Mouse (Mus musculus) 3T3-L1 (cell line): ENCODE results near the gene Ints3.

Experiments
- DNase-seq: peaks from one replicate; pipeline ENCODE4 v3.0.0-alpha.2; 2015; ENCODE audit warnings: low read depth, low spot score

Gene Ints3

GRCm38 (mm10) chr3:90391004-90391403, 42.4 kb downstream of the Ints3 start:
- DNase-seq = no peak

DNA sequence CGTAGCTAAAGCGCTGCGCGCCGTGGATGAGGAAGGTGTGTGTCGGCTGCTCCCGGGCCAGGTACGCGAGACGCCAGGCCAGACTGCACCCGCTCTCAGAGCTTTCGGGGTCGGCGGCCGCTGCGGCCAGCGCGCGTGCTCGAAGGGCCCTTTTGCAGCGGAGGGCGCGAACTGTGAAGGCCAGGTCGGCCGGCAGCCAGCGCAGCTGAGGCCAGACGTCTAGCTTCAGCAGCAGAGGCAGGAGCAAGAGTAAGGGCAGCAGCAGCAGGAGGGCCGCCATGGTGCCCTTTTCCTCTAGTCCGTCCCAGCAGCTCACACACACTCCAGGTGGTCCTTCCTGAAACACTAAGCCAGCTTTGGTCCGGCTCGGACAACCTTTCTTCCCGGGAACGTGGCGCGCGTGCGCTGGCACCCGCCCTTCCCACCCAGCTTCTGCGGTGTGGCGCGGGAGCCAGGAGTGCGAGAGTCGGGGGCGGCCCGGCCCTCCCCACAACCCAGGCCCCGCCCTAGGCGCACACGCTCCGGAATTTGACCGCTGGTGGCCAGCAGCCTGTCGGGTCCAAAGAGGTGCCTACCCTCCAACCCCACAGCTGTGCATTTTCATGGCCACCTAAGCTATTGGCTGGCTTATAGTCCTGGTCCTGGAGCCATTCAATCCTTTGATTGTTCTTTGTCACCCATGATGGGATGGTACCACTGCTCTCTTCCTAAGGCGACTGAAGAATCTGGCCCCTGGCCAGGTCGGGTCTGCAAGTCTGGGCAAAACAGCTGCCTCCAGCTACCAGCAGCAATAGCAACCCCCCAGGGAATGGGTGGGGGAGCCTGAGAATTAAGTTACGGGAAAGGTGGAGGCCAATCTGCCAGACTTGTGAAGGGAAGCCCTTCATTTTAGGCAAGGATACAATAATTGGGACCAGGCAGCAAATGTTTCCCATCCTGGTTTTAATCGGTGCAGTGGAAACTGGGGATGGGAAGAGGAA, 43.6 kb downstream of the Ints3 start, which contains the start of gene Slc27a3:
Gene Slc27a3 (minus strand): TSS at position 428 of the 980 bp plus-strand sequence.
- no peak for DNase-seq

- DNase-seq = no peak
Observed at GRCm38 (mm10) chr3:90388726-90389510, 44.5 kb downstream of the Ints3 start.

DNA sequence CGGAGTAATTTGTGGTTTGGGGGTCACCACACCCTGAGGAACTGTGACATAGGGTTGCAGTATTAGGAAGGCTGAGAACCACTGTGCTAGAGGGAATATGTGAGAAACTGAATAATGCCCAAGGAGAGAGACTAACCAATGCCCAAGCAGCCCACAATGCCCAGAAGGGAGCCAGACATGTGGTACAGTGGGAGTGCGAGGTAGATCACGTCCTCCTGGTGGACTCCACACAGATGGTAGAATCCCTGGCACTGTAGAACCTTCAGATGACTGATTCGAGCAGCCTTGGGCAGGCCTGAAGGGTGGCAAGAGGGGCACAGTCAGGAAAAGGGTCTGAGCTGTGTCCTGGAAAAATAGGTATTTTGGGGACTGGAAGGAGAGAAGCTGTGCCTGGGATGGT, 45.2 kb downstream of the Ints3 start:
- DNase-seq = no peak

DNA sequence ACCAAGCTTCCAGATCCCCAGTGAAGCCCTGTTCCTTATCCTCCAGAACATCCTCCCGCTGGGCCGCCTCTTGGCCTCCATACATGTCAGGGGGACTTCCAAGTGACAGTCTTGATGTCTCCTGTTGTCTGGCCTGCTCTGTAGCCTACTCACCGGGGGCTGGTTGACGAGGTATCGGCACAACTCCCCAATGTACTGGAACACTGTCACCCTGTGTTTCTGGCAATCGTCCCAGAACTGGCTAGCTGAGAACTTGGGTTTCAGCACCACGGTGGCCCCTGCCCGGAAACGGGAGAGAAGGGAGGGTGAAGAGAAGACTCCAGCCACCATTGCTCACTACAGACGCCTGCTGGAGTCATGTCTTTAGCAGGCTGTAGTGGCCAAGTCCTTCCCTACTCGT, 45.9 kb downstream of the Ints3 start:
- no peak for DNase-seq

DNA sequence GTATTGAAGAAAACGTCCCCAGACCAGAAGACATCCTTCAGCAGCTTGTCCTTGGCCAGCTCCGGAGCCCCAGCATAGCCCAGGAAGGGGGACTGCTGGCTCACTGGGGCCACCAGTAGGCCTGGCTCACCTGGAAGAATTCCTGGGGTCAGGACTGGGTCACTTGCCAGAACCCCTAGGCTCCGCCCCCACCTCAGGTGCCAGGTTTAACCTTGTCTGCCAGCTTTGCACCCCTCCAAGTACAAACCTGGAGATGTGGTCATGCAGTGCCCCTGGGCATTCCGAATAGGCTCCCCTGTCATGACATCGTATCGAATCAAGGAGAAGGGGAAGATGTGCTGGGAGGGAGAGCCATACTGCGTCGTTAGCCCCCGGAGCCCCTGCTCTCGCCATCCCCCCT, 46.6 kb downstream of the Ints3 start:
- no peak for DNase-seq

- DNase-seq = no peak
Observed at GRCm38 (mm10) chr3:90384851-90385375, 48.5 kb downstream of the Ints3 start.

- no peak for DNase-seq
Observed at GRCm38 (mm10) chr3:90383690-90384089, 49.7 kb downstream of the Ints3 start.

DNA sequence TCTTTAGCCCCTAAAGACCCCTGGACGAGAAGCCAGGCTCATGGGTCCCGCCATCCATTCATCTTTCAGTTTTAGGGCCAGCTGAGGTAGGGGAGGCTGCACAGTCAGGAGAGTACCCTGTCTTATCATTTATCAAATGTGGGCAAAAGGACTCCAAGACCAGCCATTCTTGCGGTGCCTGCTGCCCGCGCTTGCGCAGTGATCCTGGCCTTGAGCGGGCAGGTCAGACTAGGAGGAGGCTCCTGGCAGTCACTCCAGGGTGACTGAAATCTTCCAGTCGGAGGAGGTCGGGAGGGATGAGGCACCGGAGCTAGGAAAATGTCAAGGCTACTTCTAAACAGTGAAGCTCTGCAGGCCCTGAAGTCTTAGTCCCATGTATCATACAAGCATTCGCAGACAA, 51.7 kb downstream of the Ints3 start:
- DNase-seq = no peak

DNA sequence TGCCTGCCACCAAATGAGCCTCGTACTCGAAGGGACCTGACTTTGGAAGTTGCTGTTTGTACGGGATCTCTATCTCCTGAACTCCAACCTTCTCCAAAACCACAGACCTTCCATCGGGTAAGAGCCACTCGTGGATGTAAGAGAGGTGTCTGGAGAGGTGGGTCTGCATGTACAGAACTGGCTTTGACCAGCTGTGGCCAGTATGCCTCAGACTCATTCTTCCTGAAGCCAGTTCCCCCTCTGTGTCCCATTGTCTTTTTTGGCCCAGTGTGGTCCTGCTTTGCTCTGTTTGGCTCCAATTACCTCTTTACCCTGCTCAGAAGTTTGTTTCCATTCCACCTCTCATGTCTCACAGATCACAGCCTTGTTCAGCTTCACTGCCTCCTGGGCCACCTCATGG, 54.9 kb downstream of the Ints3 start:
- no peak for DNase-seq

- peak; percentile 65 for DNase-seq
Observed at GRCm38 (mm10) chr3:90376247-90376585, 57.2 kb downstream of the Ints3 start.

DNA sequence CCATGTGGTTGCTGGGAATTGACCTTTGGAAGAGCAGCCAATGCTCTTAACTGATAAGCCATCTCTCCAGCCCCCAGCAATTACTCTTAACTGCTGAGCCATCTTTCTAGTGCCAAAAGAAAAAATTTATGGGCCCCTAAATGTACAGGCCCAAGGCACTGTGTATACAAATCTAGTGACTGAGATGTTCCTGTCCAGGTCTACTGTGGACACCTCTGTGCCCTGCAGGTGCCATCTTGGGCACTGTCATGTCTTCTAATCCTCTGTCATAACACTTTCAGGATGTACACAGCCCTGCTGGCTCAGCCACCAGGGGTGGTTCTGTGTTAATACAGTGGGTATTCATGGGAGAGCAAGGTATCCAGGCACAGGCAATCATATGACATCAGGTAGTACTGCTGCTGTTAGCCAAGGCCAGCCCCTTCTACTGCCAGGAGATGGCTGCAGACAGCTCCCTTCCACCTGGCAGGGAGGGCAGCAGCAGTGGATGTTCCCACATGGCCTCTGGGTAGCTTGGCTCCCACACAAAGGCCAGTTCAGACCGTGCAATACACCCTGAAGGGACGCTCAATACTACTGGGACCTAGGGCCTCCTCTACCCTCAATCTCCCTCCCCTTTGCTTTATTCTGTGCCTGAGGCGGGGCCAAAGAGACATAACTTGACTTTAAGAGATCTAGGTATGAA, 57.7 kb downstream of the Ints3 start:
- DNase-seq = no peak

DNA sequence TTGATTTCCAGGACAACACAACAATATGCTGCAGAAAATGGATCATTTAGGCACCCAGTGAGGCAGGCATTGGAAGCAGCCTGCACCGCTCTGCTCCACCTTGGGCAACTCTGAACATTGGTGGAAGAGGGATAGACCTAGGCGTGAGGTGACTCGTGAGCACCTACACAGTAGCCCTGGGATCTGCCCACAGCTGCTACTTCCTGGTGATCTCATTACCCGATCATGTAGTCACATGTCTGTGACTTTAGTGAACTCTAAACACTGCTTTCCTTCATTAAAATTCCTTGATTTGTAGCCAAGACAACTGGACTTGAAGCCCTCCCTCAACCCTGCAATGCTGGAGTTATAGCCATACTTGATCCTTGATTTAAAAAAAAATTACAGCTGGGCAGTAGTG, 59.1 kb downstream of the Ints3 start:
- peak; percentile 70 for DNase-seq

GRCm38 (mm10) chr3:90373432-90374028, 59.9 kb downstream of the Ints3 start:
- DNase-seq = peak; percentile 94

DNA sequence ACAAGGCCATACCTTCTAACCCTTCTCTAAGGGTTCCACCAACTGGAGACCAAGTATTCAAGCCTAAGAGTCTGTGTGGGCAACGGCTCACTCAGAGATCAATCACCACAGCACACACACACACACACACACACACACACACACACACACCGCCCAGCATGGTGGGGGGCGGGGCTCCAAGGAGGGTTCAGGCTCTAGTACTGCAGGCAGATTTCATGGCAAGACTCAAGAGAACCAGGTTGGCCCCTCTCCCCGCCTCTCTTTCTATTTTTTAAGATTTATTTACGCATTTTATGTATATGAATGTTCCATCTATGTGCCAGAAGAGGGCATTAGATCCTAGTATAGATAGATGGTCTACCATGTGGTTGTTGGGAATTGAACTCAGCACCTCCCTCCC, 60.6 kb downstream of the Ints3 start:
- DNase-seq = no peak

DNA sequence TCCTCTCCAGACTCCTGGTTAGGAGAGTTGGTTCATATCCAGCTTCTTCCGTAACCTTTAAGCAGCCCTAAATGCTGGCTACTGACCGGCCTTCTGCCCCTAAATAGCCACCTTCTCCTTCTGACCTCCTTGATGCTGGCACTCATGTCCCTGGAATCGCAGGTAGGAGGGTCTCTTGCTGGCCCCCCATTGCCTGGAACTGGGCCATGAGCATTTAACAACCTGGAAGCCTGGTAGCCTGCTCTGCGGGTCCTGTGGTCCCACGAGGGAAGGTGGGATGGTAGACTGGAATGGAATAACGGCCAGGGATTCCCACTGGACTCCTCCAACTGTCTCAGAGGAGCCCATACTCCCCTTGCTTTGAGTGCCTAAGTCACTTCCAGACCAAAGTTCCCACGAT, 61.6 kb downstream of the Ints3 start:
- no peak for DNase-seq

DNA sequence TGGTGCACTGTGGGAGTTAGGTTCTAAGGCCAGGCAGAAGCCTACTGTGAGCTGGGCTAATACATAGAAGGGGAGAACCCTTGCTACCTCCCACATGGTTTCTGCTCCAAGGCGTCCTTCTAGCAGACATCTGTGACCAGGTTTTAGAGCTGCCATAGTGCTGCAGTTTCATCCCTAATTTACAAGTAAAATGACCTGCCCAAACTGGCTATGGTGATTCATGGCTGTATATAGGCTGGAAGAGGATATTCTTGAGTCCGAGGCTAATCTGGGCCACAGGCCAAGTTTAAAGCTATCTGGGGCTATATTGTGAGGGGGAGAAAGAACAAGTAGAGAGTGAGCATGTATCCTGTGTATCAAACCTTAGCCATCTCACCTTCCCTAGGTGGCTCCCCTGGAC, 64.4 kb downstream of the Ints3 start:
- DNase-seq = no peak

DNA sequence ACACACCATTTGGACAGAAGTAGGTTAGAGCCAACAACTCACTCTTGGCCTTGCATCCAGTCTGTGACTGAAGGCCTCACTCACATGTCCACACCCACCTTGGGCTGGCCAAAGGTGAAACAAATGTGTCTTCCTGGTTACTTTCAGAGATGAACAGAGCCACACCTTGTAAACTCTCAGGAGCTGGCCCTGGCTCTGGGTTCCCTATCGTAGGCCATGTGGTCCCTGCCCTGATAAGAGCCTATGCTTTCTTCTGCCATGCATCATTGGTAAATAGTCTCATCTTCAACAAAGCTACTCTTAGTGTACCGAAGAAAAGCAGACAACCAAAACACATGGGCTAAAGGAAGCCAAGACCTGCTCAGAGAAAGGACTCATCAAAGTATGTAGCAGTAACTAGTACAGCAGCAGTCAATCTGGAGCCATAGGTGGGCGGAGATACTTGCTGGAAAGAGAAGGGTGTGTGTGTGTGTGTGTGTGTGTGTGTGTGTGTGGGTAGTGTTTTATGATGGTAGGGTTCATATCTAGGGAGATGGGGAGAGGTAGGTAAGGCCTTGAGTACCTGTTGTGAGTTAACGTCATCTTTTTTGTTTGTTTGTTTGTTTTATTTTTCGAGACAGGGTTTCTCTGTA, 66.3 kb downstream of the Ints3 start:
- no peak for DNase-seq

DNA sequence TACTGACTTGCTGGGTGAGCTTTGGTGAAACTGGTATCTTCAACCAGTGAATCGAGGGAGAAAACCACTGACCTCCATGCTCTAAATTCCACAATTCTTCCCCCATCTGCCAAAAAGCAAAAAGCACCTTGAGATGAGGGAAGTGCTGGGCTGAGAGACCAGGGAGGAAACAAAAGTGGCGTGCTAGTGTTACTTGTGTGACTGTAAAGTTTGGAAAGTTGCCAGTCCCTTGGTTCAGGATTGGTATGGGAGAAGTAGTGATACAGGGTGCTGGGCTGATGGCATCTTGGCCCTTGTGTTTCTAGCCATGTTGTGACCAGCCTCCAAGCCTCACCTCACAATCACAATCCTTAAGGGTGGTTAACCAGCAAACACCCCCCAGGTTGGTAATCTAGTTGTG, 71.1 kb downstream of the Ints3 start:
- DNase-seq = peak; percentile 13

GRCm38 (mm10) chr3:90361476-90361875, 71.9 kb downstream of the Ints3 start:
- no peak for DNase-seq

GRCm38 (mm10) chr3:90359230-90359629, 74.2 kb downstream of the Ints3 start:
- no peak for DNase-seq
